Mouse (Mus musculus): ENCODE data around the gene Gm8720. TPM values are rescaled to one million over a fixed set of nuclear protein-coding genes. Genes with fewer than 3 reads are reported as not detected.
"Not testable (repeated sequence)": the region's sequence is repeated elsewhere in the genome, so short reads cannot be mapped to it uniquely, and the experiment has no call there.

The Gm8720 gene
- polyA plus RNA-seq (2015; fragmentation: Nextera tagmentation; extraction: Ambion mirVana): not detected in 2 replicates

DNA sequence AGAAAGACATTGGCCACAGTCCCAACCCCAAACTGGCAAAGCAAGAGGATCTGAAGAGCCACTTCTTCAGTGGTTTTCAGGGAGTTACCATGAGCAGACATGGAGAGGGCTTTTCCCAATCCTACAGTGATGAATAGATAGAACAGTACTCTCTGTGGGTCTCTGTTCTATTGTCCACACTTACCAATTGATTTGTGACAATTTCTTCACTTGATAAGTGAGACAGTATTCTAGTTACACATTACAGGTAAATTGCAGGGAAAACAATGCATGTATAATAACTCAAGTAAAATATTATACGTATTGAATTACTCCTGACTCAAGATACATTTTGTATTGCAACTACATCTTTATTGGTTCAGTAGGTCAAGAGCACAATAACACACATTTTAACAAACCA is at the start of gene Gm8720:
Gene Gm8720 (minus strand): TSS at position 101 of the 400 bp plus-strand sequence.
- not testable (repeated sequence) for H3K4me1 ChIP-seq (ENCODE audit: insufficient read depth); ATAC-seq; H3K27ac ChIP-seq (ENCODE audit: low read depth); H3K9me3 ChIP-seq (ENCODE audit: low read length); H3K4me3 ChIP-seq (ENCODE audit: low read depth, low read length); DNase-seq; H3K4me2 ChIP-seq (ENCODE audit: low read depth, low read length); H3K36me3 ChIP-seq (replicated peaks; ENCODE audit: insufficient read depth, low read length); H3K9ac ChIP-seq (replicated peaks); H3K27me3 ChIP-seq (ENCODE audit: insufficient read depth, low read length)
- no CpG with 5 or more reads among the region's 1 CpGs for WGBS (ENCODE audit: insufficient replicate concordance)

DNA sequence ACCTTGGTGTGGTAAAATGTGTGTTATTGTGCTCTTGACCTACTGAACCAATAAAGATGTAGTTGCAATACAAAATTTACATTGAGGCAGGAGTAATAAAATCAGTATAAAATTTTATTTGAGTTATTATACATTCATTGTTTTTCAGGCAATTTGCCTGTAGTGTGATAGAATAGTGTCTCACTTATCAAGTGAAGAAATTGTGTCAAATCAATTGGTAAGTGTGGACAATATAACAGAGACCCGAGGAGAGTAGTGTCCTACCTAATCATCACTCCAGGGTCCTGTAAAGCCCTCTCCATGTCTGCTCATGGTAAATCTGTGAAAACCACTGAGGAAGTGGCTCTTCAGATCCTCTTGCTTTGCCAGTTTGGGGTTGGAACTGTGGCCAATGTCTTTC is 12.0 kb downstream of the Gm8720 start, which contains the start of gene Vmn1r163:
Gene Vmn1r163 (plus strand): TSS at position 301 of the 400 bp plus-strand sequence.
- H3K4me3 ChIP-seq (ENCODE audit: low read depth, low read length); H3K27me3 ChIP-seq (ENCODE audit: insufficient read depth, low read length); H3K4me1 ChIP-seq (ENCODE audit: insufficient read depth); H3K9me3 ChIP-seq (ENCODE audit: low read length); H3K36me3 ChIP-seq (replicated peaks; ENCODE audit: insufficient read depth, low read length); DNase-seq; ATAC-seq; H3K4me2 ChIP-seq (ENCODE audit: low read depth, low read length); H3K27ac ChIP-seq (ENCODE audit: low read depth); H3K9ac ChIP-seq (replicated peaks): not testable (repeated sequence)
- WGBS (ENCODE audit: insufficient replicate concordance): no CpG with 5 or more reads among the region's 1 CpGs

DNA sequence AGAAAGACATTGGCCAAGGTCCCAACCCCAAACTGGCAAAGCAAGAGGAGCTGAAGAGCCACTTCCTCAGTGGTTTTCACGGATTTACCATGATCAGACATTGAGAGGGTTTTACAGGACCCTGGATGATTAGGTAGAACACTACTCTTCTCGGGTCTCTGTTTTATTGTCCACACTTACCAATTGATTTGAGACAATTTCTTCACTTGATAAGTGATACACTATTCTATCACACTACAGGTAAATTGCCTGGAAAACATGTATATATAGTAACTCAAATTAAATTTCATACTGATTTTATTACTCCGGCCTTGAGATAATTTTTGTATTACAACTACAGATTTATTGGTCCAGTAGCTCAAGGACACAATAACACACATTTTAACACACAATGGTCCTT is 47.4 kb downstream of the Gm8720 start, which contains the start of gene Gm4216:
Gene Gm4216 (minus strand): TSS at position 101 of the 400 bp plus-strand sequence.
- not testable (repeated sequence) for H3K36me3 ChIP-seq (replicated peaks; ENCODE audit: insufficient read depth, low read length); H3K27me3 ChIP-seq (ENCODE audit: insufficient read depth, low read length); DNase-seq; H3K9ac ChIP-seq (replicated peaks); H3K4me3 ChIP-seq (ENCODE audit: low read depth, low read length); H3K4me1 ChIP-seq (ENCODE audit: insufficient read depth); H3K9me3 ChIP-seq (ENCODE audit: low read length); H3K4me2 ChIP-seq (ENCODE audit: low read depth, low read length); H3K27ac ChIP-seq (ENCODE audit: low read depth); ATAC-seq
- WGBS (ENCODE audit: insufficient replicate concordance): no CpG with 5 or more reads among the region's 3 CpGs

Other genes starting within 250 kb of the Gm8720 start
- not detected in 2 replicates for gene Vmn1r159, start 223.9 kb downstream of the Gm8720 start, polyA plus RNA-seq (2015; fragmentation: Nextera tagmentation; extraction: Ambion mirVana)
- not detected in 2 replicates for gene Vmn1r160, start 196.2 kb downstream of the Gm8720 start, polyA plus RNA-seq (2015; fragmentation: Nextera tagmentation; extraction: Ambion mirVana)
- not detected in 2 replicates for gene Gm4214, start 82.8 kb downstream of the Gm8720 start, polyA plus RNA-seq (2015; fragmentation: Nextera tagmentation; extraction: Ambion mirVana)
- gene Gm4216, start 47.5 kb downstream of the Gm8720 start, polyA plus RNA-seq (2015; fragmentation: Nextera tagmentation; extraction: Ambion mirVana): not detected in 2 replicates
- gene Vmn1r163, start 11.9 kb downstream of the Gm8720 start, polyA plus RNA-seq (2015; fragmentation: Nextera tagmentation; extraction: Ambion mirVana): not detected in 2 replicates
- gene Gm10662, start 77.0 kb upstream of the Gm8720 start, polyA plus RNA-seq (2015; fragmentation: Nextera tagmentation; extraction: Ambion mirVana): not detected in 2 replicates
- gene Vmn1r165, start 149.9 kb upstream of the Gm8720 start, polyA plus RNA-seq (2015; fragmentation: Nextera tagmentation; extraction: Ambion mirVana): not detected in 2 replicates
- gene Vmn1r166, start 184.2 kb upstream of the Gm8720 start, polyA plus RNA-seq (2015; fragmentation: Nextera tagmentation; extraction: Ambion mirVana): not detected in 2 replicates
- gene Gm6902, start 211.4 kb upstream of the Gm8720 start, polyA plus RNA-seq (2015; fragmentation: Nextera tagmentation; extraction: Ambion mirVana): not detected in 2 replicates
- not detected in 2 replicates for gene Nlrp4e, start 233.7 kb upstream of the Gm8720 start, polyA plus RNA-seq (2015; fragmentation: Nextera tagmentation; extraction: Ambion mirVana)